In the genomic region with DNA sequence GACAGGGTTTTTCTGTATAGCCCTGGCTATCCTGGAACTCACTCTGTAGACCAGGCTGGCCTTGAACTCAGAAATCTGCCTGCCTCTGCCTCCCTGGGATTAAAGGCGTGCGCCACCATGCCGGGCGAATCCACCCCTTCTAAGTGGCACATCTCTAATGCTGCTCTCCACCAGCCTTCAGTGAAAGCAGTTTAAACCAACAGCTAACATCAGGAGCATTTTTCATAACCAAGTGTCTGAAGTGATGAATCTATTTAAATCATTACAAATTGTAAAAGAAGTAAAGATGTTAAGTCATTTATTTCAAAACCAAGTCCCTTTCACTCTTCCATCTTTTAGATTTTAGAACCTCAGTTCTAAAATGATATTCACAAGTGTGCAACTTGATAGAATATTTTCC, we compare ENCODE assay signal across 9 mouse cellular contexts. TPM values are rescaled to one million over a fixed set of nuclear protein-coding genes. Genes with fewer than 3 reads are reported as not detected.
DNase-seq lines count a peak whose midpoint lies in the region; ATAC-seq and TF ChIP-seq lines count a peak whose summit lies in the region.
"Had no signal": no experiment of that assay in that cellular context is flagged by ENCODE, and none has a peak within 500 bp of the region (broad histone marks: within the 10 kb centered on the region; RNA-seq: fewer than 3 reads in every experiment).

No protein-coding gene starts in this region.

- H3K4me2 ChIP-seq in intestine, embryonic 15.5 days (replicated peaks) = peak overlapping the region; percentile 73
- H3K4me2 ChIP-seq in myocyte (ENCODE audit: low read depth) = peak overlapping the region; percentile 53

- TF ChIP-seq CTCF in gastrocnemius, adult 2 months (IDR thresholded peaks at IDR 0.05) = no peak
- TF ChIP-seq CTCF in layer of hippocampus, adult 2 months (conservative IDR thresholded peaks at IDR 0.05) = no peak

- peaks cover 19% of the 10 kb centered on the region for H3K79me2 ChIP-seq in myocyte (ENCODE audit: control insufficient read depth, insufficient read depth)

- H3K36me3 ChIP-seq in intestine, embryonic 15.5 days = no peaks in the 10 kb centered on the region
- H3K36me3 ChIP-seq in myocyte (ENCODE audit: control insufficient read depth, insufficient read depth) = no peaks in the 10 kb centered on the region
- H3K36me3 ChIP-seq: midbrain, embryonic 13.5 days had no signal

- no peaks in the 10 kb centered on the region for H3K27me3 ChIP-seq in intestine, embryonic 15.5 days (replicated peaks)
- no peaks in the 10 kb centered on the region for H3K27me3 ChIP-seq in myocyte (ENCODE audit: control insufficient read depth, insufficient read depth, insufficient read length)
- H3K27me3 ChIP-seq: midbrain, embryonic 13.5 days had no signal

- TF ChIP-seq POLR2A in myocyte (IDR thresholded peaks at IDR 0.05; ENCODE audit: insufficient read length, low read depth) = no peak

- H3K4me3 ChIP-seq in gastrocnemius, adult 2 months = peak overlapping the region; percentile 77
- peak overlapping the region; percentile 51; the same call in 1 of the 2 replicates for H3K4me3 ChIP-seq in layer of hippocampus, adult 2 months
- H3K4me3 ChIP-seq in intestine, embryonic 15.5 days (replicated peaks) = peak overlapping the region; percentile 48
- peak overlapping the region; percentile 41 for H3K4me3 ChIP-seq in myocyte

- H3K27ac ChIP-seq in gastrocnemius, adult 2 months = peak overlapping the region; percentile 83; the same call in 1 of the 2 replicates
- H3K27ac ChIP-seq in layer of hippocampus, adult 2 months = no peak overlapping the region
- H3K27ac ChIP-seq in intestine, embryonic 15.5 days = peak overlapping the region; percentile 92; the same call in 1 of the 2 replicates
- H3K27ac ChIP-seq: midbrain, embryonic 13.5 days had no signal

- no peaks in the 10 kb centered on the region for H3K9me3 ChIP-seq in intestine, embryonic 15.5 days
- H3K9me3 ChIP-seq: midbrain, embryonic 13.5 days had no signal

- H3K4me1 ChIP-seq in intestine, embryonic 15.5 days (replicated peaks) = no peaks in the 10 kb centered on the region

- no peak overlapping the region for H3ac ChIP-seq in myocyte (ENCODE audit: control insufficient read depth, insufficient read length)

- no peak overlapping the region for H3K9ac ChIP-seq in intestine, embryonic 15.5 days
- H3K9ac ChIP-seq: midbrain, embryonic 13.5 days had no signal

- intact Hi-C loops in gastrocnemius, adult 2 months (cut with DNase I) = no loop called here
- intact Hi-C loops in left cerebral cortex, postnatal 10 days (cut with DNase I) = no loop called here

- no peak for ATAC-seq in intestine, embryonic 15.5 days
- ATAC-seq: midbrain, embryonic 13.5 days had no signal

- DNase-seq in gastrocnemius, adult 2 months = no peak
- no peak for DNase-seq in gastrocnemius, postnatal 4 days (ENCODE audit: low spot score in 2 of 2)
- DNase-seq in layer of hippocampus, adult 2 months (ENCODE audit: low spot score in 2 of 2) = no peak
- no peak for DNase-seq in layer of hippocampus, adult 9-10 months (ENCODE audit: low spot score)
- no peak for DNase-seq in left cerebral cortex, postnatal 10 days (ENCODE audit: extremely low spot score in 1 of 2, low spot score in 2 of 2)
- DNase-seq in MN1 (ENCODE audit: low spot score) = no peak

- 86% methylated on average over 4 of the region's 4 CpGs for WGBS in intestine, embryonic 15.5 days

TF ChIP-seq in myocyte, 11 proteins besides CTCF, POLR2A, EP300 and RAD21:
- TF ChIP-seq POLR2AphosphoS2 (IDR thresholded peaks at IDR 0.05; ENCODE audit: insufficient read length, low read depth) (no peak), SRF (IDR thresholded peaks at IDR 0.05; ENCODE audit: control insufficient read depth, insufficient read length, low read depth) (no peak), USF1 (IDR thresholded peaks at IDR 0.05; ENCODE audit: low read depth) (no peak)

RNA-seq across cellular contexts. Expression of gene Pla2g4a, which starts 0.8 kb away (rescaled TPM):
- total RNA-seq in gastrocnemius, adult 2 months (2021) = 1 to 10 TPM; 1.6 to 2.5 TPM
- total RNA-seq in gastrocnemius, postnatal 4 days (2021) = 1 to 10 TPM; 5.9 to 7.1 TPM
- total RNA-seq in layer of hippocampus, adult 2 months (2021) = 1 to 10 TPM; 1.5 to 1.6 TPM
- polyA plus RNA-seq in intestine, embryonic 15.5 days (2015; fragmentation: Nextera tagmentation; extraction: Ambion mirVana) = 31.3 and 39.5 TPM in 2 replicates
- 6.2 TPM for polyA plus RNA-seq in myocyte (2012; fragmentation: generic; extraction: Trizol)
- 1 to 10 TPM; 1.6 to 2.1 TPM for total RNA-seq in left cerebral cortex, postnatal 10 days (2021)
